Comparison of ENCODE assay signal across 7 mouse cellular contexts in genomic region chr13:13538585-13539300, GRCm38 (mm10). TPM values are rescaled to one million over a fixed set of nuclear protein-coding genes. Genes with fewer than 3 reads are reported as not detected.
DNase-seq lines count a peak whose midpoint lies in the region; ATAC-seq and TF ChIP-seq lines count a peak whose summit lies in the region.

No protein-coding gene starts in this region.

- H3K9ac ChIP-seq in midbrain, postnatal 0 days (replicated peaks; ENCODE audit: low read length, poor library complexity, severe bottlenecking) = no peak overlapping the region
- H3K9ac ChIP-seq in midbrain, embryonic 15.5 days = no peak overlapping the region
- no peak overlapping the region for H3K9ac ChIP-seq in forebrain, embryonic 15.5 days (replicated peaks)

- H3K36me3 ChIP-seq in midbrain, postnatal 0 days (ENCODE audit: insufficient read depth, low read length) = no peaks in the 10 kb centered on the region
- H3K36me3 ChIP-seq in midbrain, embryonic 15.5 days (replicated peaks) = no peaks in the 10 kb centered on the region
- H3K36me3 ChIP-seq in forebrain, embryonic 15.5 days = no peaks in the 10 kb centered on the region

- H3K9me3 ChIP-seq in midbrain, postnatal 0 days (ENCODE audit: low read length) = no peaks in the 10 kb centered on the region
- H3K9me3 ChIP-seq in midbrain, embryonic 15.5 days = no peaks in the 10 kb centered on the region
- no peaks in the 10 kb centered on the region for H3K9me3 ChIP-seq in forebrain, embryonic 15.5 days

- no peak overlapping the region for H3K27ac ChIP-seq in midbrain, postnatal 0 days (ENCODE audit: low read depth, low read length)
- H3K27ac ChIP-seq in midbrain, embryonic 15.5 days = no peak overlapping the region
- H3K27ac ChIP-seq in forebrain, embryonic 15.5 days (replicated peaks) = no peak overlapping the region

- no peaks in the 10 kb centered on the region for H3K4me1 ChIP-seq in midbrain, postnatal 0 days (ENCODE audit: insufficient read depth, low read length)
- no peaks in the 10 kb centered on the region for H3K4me1 ChIP-seq in midbrain, embryonic 15.5 days
- no peaks in the 10 kb centered on the region for H3K4me1 ChIP-seq in forebrain, embryonic 15.5 days

- TF ChIP-seq CTCF in midbrain, postnatal 0 days (IDR thresholded peaks at IDR 0.05) = no peak

- peak; percentile 51 for DNase-seq in midbrain, postnatal 0 days (ENCODE audit: low spot score)
- peak; percentile 73 for DNase-seq in adrenal gland, adult 2 months
- DNase-seq in kidney, adult 11 months = peak; percentile 34
- DNase-seq in lung, postnatal 14 days = peak; percentile 60
- no peak for DNase-seq in thymus, postnatal 10 days (ENCODE audit: low spot score in 2 of 2)

- no peak for ATAC-seq in midbrain, postnatal 0 days (ENCODE audit: low FRiP score)
- no peak for ATAC-seq in midbrain, embryonic 15.5 days (replicated peaks)
- ATAC-seq in forebrain, embryonic 15.5 days (replicated peaks) = 0 out of 2 replicates have a peak, but pooled peaks have one; percentile 53

- 31% methylated on average over 4 of the region's 4 CpGs for WGBS in midbrain, postnatal 0 days
- 32% methylated on average over 4 of the region's 4 CpGs for WGBS in midbrain, embryonic 15.5 days
- WGBS in forebrain, embryonic 15.5 days = 19% methylated on average over 4 of the region's 4 CpGs

- no peak overlapping the region for H3K4me3 ChIP-seq in midbrain, postnatal 0 days (ENCODE audit: low read depth, low read length)
- no peak overlapping the region for H3K4me3 ChIP-seq in midbrain, embryonic 15.5 days
- no peak overlapping the region for H3K4me3 ChIP-seq in forebrain, embryonic 15.5 days

- no peak overlapping the region for H3K4me2 ChIP-seq in midbrain, postnatal 0 days (ENCODE audit: low read depth, low read length, poor library complexity, severe bottlenecking)
- H3K4me2 ChIP-seq in midbrain, embryonic 15.5 days = no peak overlapping the region
- no peak overlapping the region for H3K4me2 ChIP-seq in forebrain, embryonic 15.5 days (replicated peaks)

- no peaks in the 10 kb centered on the region for H3K27me3 ChIP-seq in midbrain, postnatal 0 days (ENCODE audit: insufficient read depth, low read length)
- H3K27me3 ChIP-seq in midbrain, embryonic 15.5 days (replicated peaks) = no peaks in the 10 kb centered on the region
- no peaks in the 10 kb centered on the region for H3K27me3 ChIP-seq in forebrain, embryonic 15.5 days

RNA-seq across cellular contexts. Expression of gene Lyst, which starts 51.5 kb away (rescaled TPM):
- 15.9 and 19.5 TPM in 2 replicates for total RNA-seq in midbrain, postnatal 0 days (2014; rRNA removed)
- 3.1 and 5.2 TPM in 2 replicates for polyA plus RNA-seq in midbrain, postnatal 0 days (2015; fragmentation: Nextera tagmentation; extraction: Ambion mirVana)
- polyA plus RNA-seq in midbrain, embryonic 15.5 days (2015; fragmentation: Nextera tagmentation; extraction: Ambion mirVana) = 5.1 and 5.6 TPM in 2 replicates
- total RNA-seq in adrenal gland, adult 2 months (2021) = 10 to 100 TPM; 27.8 to 31.4 TPM
- 1.2 TPM in 2 replicates for polyA plus RNA-seq in adrenal gland, adult 2 months (2012; rRNA removed)
- polyA plus RNA-seq in forebrain, embryonic 15.5 days (2015; fragmentation: Nextera tagmentation; extraction: Ambion mirVana) = 4.1 and 4.8 TPM in 2 replicates

Comparison
In these comparisons a context has a peak if more than half of its experiments do, and no peak if none do; other contexts are left out.
1. DNase-seq: peak in midbrain, postnatal 0 days (single experiment), adrenal gland, adult 2 months (single experiment), kidney, adult 11 months (single experiment) and lung, postnatal 14 days (single experiment); none in thymus, postnatal 10 days (0 of 2).